Mouse (Mus musculus): ENCODE measurements around the gene Scgb1b3.

The Scgb1b3 gene

GRCm38 (mm10) chr7:31375292-31375691, at the start of gene Scgb1b3:
Scgb1b3 (plus strand) TSS chr7:31375592.
- no peak for DNase-seq (ENCODE audit: low spot score)

GRCm38 (mm10) chr7:31362022-31362560, 13.3 kb upstream of the Scgb1b3 start, which contains the start of gene Scgb2b3:
Scgb2b3 (minus strand) TSS chr7:31362072.
- DNase-seq (ENCODE audit: low spot score): no peak
